Mouse (Mus musculus): ENCODE data around the gene Impg1.
"Not testable (repeated sequence)": the region's sequence is repeated elsewhere in the genome, so short reads cannot be mapped to it uniquely, and the experiment has no call there.

Impg1 gene

DNA sequence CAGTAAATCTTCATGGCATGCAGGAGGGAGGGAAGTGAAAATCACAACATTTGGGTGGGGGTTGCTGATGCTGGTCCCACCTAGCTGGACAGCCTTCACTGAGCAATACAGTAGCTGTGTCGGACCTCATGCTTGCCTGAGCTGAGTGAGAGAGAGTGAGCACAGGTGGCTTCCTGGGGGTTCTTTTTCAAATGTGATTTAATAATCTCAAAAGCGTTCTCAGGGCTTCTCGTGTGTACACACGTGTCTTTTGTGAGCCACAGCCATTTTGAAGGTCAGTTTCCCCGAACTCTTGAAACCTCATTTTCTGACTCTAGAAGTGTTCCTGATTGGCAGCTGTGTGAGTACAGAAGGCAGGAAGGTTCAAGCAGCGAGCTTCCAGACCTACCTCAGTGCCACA, 122.8 kb downstream of the Impg1 start:
- no peak for DNase-seq

DNA sequence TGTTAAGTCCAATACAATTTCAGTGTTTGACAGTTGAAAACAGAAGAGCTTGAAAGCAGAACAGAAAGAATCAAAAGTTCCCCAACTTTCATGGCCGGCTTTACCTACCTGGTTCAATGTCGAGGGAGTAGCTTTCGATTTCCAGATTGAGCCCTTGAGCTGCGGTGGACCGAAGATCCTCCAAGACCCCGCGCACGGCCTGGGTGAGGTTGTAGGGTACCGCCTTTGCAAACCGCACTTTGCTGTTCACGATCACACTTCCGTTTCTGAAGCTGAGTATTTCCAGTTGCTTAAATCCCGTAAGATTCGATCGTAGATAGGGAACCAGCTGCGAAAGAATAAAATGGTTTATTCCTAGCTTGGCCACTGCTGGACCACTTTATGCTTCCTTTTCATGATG, 123.5 kb downstream of the Impg1 start:
- DNase-seq: no peak

DNA sequence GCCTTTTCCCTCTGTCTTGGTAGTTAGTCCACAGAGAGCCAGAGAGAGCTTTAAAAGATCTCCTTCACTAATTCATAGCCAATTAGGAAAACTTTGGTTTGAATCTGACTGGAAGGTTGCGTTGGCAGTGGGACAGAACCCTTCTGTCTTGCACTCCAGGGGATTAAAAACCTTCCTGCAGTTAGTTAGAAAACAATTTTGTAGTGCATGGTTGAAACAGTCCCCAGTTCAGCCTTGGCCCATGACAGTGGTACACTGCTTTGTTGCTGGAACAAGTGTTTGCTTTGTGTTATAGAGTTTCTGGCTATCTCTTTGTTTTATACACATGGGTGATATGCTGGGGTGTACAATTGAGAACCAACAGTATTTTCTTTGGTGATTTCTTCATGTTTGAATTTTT, 124.4 kb downstream of the Impg1 start:
- no peak for DNase-seq

DNA sequence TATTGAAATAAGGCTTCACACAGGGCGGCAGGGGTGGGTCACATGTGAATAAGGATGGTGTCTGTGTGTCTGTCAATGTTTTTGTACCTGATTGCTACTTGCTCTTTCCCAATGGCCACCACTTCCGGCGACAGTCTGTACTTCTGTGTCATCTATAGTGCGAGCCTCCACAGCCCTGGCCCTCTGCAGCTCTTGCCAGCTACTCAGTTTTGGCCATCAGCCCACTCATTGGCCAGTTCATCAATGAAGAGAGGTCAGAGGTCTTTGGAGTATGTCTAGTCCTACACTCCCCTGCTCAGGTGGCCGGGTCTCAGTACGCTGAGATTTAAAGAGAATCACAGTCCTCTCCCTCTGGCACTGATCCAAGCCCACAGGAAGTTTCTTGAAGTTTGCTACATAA, 127.3 kb downstream of the Impg1 start:
- DNase-seq: no peak

DNA sequence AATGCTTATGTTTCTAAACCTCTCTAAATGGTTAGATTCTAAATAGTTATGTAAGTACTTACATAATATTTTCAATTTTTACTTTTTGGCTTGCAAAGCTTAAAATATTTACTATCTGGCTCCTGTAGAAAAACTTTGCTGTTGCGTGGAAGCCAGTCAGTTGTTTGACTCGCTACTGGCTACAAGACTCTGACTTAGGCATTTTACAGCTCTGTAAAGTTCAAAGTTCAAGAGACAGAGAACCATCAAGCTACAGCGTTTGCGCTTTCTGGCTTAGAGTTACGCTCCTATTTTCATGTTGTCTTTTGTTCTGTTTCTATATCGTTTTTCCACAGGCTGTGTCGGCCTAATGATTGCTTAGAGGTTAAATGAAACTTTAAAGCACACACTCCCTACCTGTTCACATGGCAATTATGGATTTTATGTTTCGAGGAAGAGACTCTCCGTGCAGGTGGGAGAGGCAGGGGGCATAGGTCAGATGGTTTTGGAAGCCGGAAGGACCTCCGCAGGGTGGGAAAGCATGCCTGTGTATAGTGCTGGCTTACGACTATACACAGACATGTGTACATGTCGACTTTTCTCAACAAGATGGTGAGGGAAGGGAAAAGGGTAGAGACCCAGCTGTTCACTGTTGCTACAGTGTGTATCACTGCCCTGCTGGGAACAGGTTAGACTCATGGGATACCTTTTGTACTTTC, 129.5 kb downstream of the Impg1 start:
- no peak for DNase-seq

DNA sequence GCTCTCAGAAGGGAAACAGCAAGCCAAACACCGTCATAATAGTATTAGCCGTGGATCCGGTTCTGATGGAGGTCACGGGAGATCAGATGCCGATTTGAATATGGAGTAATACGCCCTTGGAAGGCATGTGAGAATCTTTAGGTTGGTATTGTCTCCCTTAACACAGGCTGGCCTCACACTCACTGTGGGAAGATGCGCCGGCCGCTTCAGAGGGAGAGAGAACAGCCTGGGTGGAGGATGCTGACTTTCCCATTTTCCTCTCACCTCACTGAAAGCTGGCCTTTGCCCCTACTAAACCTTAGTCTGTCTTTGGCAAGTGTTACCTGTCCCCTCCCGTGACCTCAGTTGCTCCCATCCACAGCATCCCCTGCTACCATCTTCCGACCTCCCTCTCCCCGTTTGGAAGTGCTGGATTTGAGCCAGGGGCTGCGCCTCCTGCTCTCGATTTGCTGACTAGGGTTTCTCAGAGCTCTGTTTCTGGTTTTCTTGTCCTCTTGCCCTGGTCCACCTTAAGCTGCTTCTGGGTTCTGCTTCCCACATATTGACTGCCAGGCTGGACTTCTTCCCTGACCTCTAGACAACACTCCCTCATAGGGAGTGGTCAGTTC, 131.2 kb downstream of the Impg1 start:
- peak in 1 of 2 experiments; percentile 7 for DNase-seq

DNA sequence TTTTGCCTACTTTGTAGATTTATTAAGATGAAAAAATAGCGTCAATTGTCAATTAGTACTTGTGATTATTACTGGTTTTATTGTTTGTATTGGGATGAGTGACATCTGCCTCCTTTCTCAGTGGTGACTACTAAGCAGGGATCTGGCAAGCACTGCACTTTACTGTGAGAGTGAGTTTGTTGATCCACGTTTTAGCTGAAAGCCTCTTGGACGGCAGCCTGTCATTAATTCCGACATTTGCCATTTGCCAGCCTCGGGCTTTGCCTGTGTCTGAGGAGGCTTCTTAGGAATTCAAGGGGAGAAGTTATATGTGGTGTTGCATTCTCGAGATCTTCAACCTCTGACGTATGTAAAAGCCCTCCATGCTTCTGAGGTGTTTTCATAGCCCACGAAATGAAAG, 131.8 kb downstream of the Impg1 start:
- no peak for DNase-seq

DNA sequence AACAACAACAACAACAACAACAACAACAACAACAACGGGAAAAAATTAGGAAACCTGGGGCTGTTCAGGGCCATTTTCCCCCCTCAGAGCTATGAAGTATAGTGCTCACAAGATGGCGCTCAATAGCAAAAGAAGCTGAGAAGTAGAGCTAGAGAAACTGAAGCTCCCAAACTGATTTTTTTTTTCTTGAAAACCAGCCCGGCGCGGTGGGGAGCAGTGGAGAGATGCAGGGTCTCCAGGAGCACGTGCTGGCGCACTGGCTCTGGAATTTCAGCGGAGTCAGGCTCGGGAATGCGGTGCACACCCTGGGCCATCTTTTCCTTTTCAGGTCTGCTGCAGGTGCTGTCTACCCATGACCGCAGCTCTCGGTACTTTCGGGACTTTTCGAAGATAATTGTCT, 133.1 kb downstream of the Impg1 start:
- DNase-seq: peak; percentile 45 to 68

DNA sequence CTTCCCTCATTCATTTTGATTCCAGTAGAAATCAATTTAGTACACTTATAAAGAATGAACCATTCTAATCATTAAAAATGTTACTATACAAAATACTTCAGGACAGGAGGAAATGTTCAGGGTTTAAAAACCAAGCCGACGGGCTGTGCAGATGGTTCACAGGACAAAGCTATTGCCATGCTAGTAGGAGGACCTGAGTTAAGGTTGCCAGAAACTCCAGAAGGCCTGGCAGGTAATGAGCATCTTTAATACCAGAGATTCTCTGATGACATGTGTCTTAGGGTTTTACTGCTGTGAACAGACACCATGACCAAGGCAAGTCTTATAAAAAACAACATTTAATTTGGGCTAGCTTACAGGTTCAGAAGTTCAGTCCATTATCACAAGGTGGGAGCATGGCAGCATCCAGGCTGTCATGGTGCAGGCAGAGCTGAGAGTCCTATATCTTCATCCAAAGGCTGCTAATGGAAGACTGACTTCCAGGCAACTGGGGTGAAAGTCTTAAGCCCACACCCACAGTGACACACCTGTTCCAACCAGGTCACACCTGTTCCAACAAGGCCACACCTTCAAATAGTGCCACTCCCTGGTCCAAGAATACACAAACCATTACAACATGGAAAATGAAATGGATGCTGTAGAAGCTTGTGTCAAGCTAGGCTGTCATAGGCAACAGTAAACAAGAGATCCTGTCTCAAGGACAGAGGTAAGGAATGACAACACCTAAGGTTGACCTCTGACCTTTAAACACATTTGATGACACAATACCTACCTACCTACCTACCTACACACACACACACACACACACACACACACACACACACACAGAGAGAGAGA, 144.0 kb downstream of the Impg1 start:
- DNase-seq: not testable (repeated sequence)

DNA sequence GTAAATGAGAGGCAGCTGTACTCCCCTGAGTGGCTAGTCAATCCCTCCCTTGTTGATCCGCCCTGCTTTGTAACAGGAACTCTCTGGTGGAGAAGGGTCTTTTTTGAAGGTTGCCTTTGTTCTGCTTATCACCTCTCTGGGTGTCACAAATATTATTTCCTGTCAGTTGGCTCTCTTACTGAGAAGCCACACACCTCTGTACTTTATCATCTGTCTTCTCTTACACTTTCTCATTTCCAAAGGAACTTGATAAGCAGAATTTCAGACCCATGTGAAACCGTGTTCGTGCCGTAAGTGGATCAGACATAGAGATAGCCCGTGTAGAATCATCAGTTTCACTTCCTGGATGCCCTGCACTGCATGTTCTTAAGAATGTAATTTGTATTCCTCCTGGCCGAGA, 147.3 kb downstream of the Impg1 start:
- no peak for DNase-seq

DNA sequence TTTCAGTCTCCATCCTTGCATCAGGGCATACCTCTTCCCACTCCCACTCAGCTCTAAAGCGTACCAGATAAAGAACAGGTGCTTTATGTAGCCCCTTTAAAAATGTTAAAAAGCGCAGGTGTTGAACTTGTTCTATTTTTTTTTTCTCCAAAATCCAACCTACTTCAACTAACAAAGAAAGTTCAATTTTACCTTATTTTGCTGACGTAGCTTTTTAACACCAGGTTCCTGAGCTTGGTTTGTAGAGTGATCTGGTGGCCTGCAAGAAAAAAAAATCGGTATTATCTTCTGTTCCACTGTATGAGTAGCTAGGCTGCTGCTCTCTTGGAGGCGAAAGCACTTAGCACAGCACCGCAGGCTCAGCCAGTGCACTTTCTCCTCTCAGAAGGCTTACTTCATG, 149.4 kb downstream of the Impg1 start:
- no peak for DNase-seq

DNA sequence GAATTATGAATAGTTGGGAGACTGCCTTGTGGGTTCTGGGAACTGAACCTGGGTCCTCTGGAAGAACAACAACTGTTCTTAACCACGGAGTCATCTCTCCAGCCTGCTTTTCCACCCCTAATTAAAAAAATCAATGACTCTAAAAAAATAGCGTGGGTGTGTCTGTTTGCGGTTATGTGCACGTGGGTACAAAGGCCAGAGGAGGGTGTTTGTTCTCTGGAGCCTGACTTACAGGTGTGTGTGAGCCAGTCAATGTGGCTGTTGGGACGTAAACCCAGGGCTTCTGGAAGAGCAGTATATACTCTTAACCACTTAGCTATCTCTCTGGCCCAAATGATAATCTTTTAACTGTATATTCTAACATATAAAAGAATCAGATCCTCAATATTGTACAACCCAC, 151.7 kb downstream of the Impg1 start:
- no peak for DNase-seq

DNA sequence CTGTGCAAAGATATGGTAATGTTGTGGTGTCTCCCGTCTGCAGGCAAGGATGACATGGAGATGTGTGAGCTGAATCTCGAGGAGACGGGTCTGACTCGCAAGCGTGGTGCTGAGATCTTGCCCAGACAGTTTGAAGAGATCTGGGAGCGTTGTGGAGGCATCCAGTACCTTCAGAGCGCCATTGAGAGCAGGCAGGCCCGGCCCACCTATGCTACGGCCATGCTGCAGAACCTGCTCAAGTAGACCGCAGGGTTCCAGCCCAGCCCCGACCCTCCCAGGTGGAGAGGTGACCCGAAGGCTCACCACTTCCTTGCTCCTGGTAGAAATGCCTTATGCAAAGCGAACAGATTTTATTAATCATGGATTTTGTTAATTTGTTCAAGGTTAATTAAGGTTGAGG, 157.7 kb downstream of the Impg1 start:
- DNase-seq: no peak

DNA sequence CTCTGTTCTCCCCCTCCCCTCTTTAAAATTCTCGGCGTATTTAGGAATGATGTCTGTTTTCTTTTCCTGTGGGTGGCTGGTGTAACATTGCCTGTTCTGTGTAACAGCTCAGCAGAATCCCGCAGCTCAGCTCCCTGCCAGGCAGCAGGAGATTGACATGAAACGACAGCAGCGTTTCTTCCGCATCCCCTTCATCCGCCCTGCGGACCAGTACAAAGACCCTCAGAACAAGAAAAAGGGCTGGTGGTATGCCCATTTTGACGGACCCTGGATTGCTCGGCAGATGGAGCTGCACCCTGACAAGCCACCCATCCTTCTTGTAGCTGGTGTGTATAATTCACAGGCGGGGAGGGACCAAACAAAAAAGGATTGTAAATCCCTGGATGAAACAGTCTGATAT, 158.4 kb downstream of the Impg1 start:
- DNase-seq: no peak

DNA sequence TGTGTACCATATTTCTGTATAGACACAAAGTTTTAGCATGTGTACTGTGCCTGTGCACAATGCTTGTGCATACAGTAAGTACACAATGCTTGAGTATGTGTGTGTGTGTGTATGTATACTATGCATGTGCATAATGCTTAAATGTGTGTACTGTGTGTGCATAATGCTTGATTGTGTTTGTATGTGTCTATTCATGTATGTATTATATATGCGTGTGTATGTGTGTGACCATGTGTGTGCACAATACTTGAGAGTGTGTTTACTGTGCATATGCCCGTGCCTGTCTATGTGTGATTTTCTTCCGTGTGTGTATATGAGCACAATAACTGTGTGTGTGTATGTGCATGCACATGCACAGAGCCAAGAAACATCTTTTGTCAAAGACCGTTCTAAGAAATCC, 158.9 kb downstream of the Impg1 start:
- no peak for DNase-seq

DNA sequence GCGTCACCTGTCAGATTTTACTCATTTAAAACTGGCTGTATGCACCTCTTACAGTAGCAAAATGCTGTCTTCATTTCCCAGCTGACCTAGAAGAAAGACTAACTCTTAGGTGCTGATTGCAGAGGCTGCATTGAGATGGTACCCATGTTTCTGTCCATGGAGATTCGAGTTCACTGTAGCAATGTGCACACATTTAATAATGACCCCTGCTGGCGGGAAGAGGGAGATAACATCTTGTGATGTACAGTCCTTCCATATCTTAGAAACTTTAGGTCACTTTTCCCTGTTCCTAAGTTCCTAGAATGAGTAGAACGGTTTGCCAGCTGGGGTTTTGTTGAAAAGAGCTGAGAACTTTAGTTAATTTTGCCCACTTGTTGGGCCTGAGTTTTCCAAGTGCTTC, 161.8 kb downstream of the Impg1 start:
- DNase-seq: peak; percentile 26 to 47

DNA sequence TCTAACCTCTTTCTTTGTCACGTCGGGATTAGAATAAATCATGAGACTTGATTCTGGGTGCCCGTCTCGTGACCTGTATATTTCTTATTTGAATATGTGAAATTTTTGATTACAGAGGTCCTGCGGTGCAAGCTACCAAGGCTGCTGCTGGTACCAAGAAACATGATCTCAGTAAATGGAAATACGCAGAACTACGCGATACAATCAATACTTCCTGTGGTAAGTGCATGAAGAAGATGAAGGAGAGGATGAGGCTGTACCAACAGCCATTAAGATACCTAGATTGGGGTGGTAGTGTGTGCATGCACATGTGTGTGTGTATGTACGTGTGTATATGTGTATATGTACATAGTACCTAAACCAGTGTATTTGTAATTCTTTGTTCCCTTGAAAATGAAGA, 166.2 kb downstream of the Impg1 start:
- no peak for DNase-seq

DNA sequence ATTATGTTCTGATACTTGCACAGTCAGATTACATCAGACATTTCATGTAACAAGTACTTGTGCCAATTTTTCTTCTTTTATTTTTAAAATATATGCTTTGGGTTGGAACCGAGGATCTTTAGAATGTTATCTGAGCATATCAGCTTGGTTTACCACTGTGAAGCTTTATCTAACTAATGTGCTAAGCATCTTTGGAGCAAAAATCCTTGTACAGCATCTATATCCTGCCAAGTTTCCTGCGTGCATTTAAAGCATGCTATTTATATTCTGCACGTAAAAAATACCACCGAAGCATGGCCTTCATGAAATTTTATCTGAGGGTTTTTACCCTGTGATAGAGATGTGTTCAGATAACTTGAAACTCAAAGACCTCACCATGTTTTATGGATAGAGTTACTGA, 169.2 kb downstream of the Impg1 start:
- DNase-seq: no peak

DNA sequence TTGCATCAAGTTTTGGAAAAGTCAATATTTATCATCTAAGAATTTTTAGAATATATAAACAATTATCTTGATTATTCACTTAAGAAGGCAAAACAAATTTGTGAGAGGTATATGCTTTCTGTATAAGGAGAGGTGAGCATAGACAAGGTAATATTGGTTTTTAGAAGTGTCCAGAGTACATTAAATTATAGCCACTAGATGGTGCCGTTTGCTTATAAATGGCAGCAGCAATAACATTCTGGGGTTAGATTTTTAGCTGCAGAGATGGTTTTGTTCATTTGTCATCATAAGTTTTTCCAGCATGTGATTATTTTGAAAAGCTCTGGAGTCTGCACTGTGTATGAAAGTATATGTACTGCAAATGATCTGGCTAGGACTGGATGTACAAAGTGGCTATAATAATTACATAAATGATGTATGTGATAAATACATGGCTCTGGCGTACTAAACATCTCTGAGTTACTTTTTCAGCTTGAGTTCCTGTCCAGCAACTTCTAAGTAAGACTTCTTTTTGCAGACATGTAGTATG, 172.2 kb downstream of the Impg1 start:
- DNase-seq: no peak

DNA sequence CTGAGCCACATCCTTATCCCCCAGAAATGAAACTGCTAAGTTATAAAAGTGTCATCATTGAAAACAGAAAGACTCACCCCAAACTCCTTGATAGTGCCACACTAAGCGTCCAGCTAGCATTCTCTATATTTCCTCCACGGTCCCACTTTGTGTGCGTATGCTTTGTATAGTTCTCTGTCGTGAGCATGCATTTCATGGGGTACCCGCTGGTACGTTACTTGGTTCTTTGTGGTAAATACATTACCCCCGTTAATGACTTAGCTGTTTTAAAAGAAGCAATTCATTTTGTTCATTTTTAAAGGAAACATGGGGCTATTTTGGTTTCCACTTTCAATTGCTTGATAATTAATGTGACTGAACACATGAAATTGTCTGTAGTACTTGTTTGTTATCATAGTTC, 178.4 kb downstream of the Impg1 start:
- no peak for DNase-seq

DNA sequence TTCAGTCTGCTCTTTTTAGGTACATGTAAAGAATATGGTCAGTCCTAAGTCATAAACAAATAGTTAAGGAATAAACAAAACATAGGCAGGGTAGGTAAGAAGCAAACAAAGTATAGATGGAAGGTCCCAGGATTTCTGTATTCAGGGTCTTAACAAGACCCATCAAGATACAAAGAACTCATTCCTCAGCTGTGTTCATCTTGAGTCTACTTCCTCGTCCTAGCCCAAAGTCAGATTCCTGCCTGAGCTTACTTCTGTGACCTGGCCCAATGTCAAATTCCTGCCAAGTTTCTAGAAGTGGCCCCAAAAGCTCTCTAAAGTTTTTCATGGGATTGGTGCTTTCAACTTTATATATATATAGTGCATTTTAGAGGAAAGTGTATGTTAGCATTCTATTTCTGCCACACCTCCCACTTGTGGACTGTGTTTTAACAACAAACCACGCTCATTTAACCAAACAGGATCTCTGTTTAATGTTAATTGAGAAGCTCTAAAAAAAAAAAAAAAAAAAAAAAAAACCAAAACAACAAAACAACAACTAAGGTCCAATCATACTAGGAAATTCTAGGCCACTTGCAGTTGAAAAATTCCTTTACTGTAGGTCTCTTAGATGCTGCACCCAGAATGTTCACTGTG, 180.6 kb downstream of the Impg1 start:
- DNase-seq: no peak

DNA sequence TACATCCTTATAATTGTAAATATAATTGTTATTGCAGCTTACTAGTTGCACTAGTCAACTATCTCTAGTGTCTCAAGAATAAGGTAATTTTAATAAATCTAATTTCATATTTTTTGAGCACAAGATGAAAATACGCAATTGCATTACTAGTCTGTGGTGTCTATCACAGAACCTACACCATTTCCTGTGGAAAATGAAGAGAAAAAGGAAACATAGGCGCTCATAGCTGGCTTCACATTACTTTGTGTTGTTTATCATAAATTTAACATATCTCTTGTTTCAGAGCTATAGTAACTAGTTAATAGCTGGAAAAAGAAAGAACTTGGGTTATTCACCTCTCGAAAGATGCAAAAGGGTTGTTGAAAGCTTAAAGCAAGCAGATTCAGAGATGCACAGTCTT, 182.9 kb downstream of the Impg1 start:
- DNase-seq: no peak

DNA sequence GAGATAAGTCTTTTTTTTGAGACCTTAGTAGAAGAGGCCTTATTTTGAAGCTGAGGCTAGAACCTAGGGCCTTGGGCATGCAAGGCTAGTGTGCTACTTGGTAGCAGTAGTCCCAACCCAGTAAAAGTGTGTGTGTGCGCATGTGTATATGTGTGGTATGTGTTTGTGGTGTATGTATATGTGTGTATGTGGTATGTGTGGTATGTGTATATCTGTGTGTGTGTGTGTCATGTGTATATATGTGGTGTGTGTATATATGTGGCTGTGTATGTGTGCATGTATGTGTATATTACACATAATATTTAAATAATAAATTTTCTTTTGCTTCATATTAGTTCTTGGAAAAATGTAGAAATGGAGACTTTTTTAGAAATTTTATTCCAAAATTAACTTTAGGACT, 184.6 kb downstream of the Impg1 start:
- no peak for DNase-seq
